Mouse (Mus musculus) layer of hippocampus, adult 9-11 months (tissue): ENCODE measurements at regions not wholly inside any gene's neighbourhood (a gene's known extent, or its start where the extent isn't known, plus 50 kb on each side); places are given as distances from the start of the nearest gene placed in this dataset.

Experiments used
- DNase-seq: peaks from one replicate; pipeline ENCODE4 v3.0.0; 2022

- DNase-seq, result no peak
Measured at GRCm38 (mm10) chr1:89392711-89393110, 61.9 kb upstream of the Agap1 start.

DNA sequence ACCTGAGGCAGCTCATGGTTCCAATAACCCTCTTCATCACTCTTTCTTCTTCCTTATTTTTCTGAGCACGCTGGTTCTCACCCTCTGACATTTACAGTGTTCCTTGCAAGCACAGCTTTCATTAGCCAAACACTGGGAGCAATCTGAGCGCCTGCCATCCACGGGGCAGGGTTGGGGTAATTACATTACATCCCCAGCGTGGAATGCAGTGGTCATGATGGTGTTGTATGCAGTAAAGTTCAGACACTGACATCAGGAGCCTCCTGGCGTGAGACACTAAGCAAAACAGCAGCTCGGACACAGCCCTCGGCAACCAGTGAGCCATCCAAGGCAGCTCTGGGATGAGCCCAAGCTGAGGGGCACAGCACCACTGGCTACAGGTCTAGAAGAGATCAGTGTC lies 60.1 kb upstream of the Agap1 start:
- DNase-seq, result no peak

GRCm38 (mm10) chr1:89400734-89401202 lies 53.8 kb upstream of the Agap1 start:
- DNase-seq, result peak; percentile 71

DNA sequence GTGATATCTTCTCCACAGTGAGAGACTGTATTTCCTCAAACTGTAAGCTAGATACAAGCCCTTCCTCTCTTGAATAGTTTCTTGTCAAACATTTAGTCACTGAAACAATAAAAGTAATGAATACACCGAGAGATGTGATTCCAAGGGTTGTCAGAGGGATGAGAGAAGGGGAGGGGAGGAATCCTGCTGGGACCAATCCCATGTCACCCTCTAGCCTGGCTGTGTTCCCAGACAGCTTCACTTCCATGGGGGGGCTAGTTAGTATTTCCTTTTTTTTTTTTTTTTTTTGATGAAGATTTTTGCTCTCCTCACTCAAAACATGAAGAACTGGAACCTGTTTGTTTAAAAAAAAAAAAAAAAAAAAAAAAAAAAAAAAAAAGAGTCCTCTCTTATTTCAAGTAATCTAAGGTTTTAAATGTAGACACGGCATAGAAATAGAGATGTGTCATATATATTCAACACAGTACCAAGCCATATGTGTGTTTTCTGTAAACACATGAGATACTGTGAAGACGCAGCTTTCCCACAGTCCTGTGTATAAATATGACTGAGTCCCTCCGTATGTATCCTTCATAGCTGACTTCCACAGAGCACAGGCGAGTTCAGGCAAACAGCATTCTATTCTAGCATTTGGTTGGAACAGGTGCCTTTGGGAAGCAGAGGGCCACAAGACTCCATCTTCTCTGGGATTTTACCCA lies 51.9 kb upstream of the Agap1 start:
- no peak for DNase-seq

- no peak for DNase-seq
Measured at GRCm38 (mm10) chr1:89403551-89404050, 51.0 kb upstream of the Agap1 start.
